Mouse (Mus musculus): ENCODE data around the gene Mst1.

Gene Mst1

GRCm38 (mm10) chr9:108080168-108080567 is at the start of gene Mst1:
Gene Mst1 (plus strand): TSS chr9:108080436.
- DNase-seq (ENCODE audit: low read depth): no peak

- no peak for DNase-seq (ENCODE audit: low read depth)
Observed at GRCm38 (mm10) chr9:108032126-108032525, 48.1 kb upstream of the Mst1 start.

GRCm38 (mm10) chr9:108035331-108036156 is 44.7 kb upstream of the Mst1 start:
- DNase-seq (ENCODE audit: low read depth): peak; percentile 92

GRCm38 (mm10) chr9:108044751-108045492 is 35.3 kb upstream of the Mst1 start:
- DNase-seq (ENCODE audit: low read depth): no peak

GRCm38 (mm10) chr9:108046582-108046981 is 33.7 kb upstream of the Mst1 start:
- DNase-seq (ENCODE audit: low read depth): no peak

- no peak for DNase-seq (ENCODE audit: low read depth)
Observed at GRCm38 (mm10) chr9:108047601-108048565, 32.4 kb upstream of the Mst1 start.

GRCm38 (mm10) chr9:108048566-108048955 is 31.7 kb upstream of the Mst1 start:
- DNase-seq (ENCODE audit: low read depth): no peak

- DNase-seq (ENCODE audit: low read depth): peak; percentile 98
Observed at GRCm38 (mm10) chr9:108049016-108049455, 31.2 kb upstream of the Mst1 start, which contains the start of gene Gmppb. Gene Gmppb (plus strand): TSS chr9:108049242.

- DNase-seq (ENCODE audit: low read depth): no peak
Observed at GRCm38 (mm10) chr9:108049561-108050251, 30.5 kb upstream of the Mst1 start.

- DNase-seq (ENCODE audit: low read depth): no peak
Observed at GRCm38 (mm10) chr9:108051184-108051930, 28.9 kb upstream of the Mst1 start.

GRCm38 (mm10) chr9:108051931-108052220 is 28.4 kb upstream of the Mst1 start:
- DNase-seq (ENCODE audit: low read depth): no peak

GRCm38 (mm10) chr9:108052411-108052810 is 27.8 kb upstream of the Mst1 start:
- DNase-seq (ENCODE audit: low read depth): no peak

GRCm38 (mm10) chr9:108052885-108053664 is 27.2 kb upstream of the Mst1 start, which contains the start of gene Amigo3:
Gene Amigo3 (plus strand): TSS chr9:108053159.
- peak; percentile 98 for DNase-seq (ENCODE audit: low read depth)

- no peak for DNase-seq (ENCODE audit: low read depth)
Observed at GRCm38 (mm10) chr9:108053665-108054225, 26.5 kb upstream of the Mst1 start.

- no peak for DNase-seq (ENCODE audit: low read depth)
Observed at GRCm38 (mm10) chr9:108054331-108055040, 25.8 kb upstream of the Mst1 start.

GRCm38 (mm10) chr9:108055061-108055460 is 25.2 kb upstream of the Mst1 start:
- DNase-seq (ENCODE audit: low read depth): no peak

- DNase-seq (ENCODE audit: low read depth): no peak
Observed at GRCm38 (mm10) chr9:108055661-108056237, 24.5 kb upstream of the Mst1 start.

All from induced T-regulatory cell, adult 2 months (primary cell).